Mouse (Mus musculus) testis, adult 2 months (tissue): Measurements from ENCODE around the gene B3galnt1.

ENCODE experiments used
- CTCF ChIP-seq: fragments of 200-500 bp; IDR thresholded peaks from 2 replicates; pipeline ENCODE4 v1.5.1; 2012; ENCODE audit warnings: low read depth, mild to moderate bottlenecking, inconsistent platforms, low read length, moderate library complexity; ENCODE audit not compliant: control insufficient read depth, insufficient read depth, insufficient replicate concordance
- POLR2A ChIP-seq: fragments of 200-500 bp; IDR thresholded peaks from 2 replicates; pipeline ENCODE4 v1.6.1; 2012; ENCODE audit warnings: low read depth, mild to moderate bottlenecking, inconsistent platforms, low read length, moderate library complexity; ENCODE audit not compliant: control insufficient read depth

DNA sequence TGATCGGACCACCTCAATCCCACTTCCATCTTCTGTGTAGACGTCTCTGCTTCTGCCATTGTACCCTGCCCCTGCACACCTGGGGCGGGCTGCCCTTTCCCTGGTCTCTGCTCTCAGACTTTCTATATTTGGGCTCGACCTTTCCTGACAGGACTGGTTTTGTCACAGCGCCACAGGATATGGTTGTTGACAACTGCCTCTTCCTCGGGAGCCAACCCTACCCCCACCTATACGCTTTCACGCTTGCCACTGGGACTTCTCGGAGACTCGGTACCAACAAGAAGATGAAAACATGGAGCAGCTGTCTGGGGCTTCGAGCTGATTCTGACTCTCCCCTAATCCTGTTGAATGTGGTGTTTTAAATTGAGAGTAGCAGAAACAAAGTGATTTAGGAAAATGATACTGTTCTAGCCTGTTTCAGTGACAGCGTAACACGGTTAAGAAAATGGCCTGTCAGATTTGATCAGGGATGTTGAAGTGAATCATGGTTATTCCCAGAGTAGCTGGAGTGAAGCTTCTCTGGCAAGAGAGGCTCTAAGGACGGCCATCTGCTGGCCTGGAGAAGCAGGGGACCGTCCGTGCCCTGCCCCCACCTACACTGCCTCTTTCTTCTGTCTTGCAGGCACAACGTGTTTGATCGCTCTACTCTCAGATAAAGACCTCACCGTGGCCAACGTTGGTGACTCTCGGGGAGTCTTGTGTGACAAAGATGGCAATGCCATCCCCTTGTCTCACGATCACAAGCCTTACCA lies 49.9 kb downstream of the B3galnt1 start:
- TF ChIP-seq CTCF = no peak
- TF ChIP-seq POLR2A = no peak
